Comparison of ENCODE assay signal across 8 mouse cellular contexts in the genomic region with DNA sequence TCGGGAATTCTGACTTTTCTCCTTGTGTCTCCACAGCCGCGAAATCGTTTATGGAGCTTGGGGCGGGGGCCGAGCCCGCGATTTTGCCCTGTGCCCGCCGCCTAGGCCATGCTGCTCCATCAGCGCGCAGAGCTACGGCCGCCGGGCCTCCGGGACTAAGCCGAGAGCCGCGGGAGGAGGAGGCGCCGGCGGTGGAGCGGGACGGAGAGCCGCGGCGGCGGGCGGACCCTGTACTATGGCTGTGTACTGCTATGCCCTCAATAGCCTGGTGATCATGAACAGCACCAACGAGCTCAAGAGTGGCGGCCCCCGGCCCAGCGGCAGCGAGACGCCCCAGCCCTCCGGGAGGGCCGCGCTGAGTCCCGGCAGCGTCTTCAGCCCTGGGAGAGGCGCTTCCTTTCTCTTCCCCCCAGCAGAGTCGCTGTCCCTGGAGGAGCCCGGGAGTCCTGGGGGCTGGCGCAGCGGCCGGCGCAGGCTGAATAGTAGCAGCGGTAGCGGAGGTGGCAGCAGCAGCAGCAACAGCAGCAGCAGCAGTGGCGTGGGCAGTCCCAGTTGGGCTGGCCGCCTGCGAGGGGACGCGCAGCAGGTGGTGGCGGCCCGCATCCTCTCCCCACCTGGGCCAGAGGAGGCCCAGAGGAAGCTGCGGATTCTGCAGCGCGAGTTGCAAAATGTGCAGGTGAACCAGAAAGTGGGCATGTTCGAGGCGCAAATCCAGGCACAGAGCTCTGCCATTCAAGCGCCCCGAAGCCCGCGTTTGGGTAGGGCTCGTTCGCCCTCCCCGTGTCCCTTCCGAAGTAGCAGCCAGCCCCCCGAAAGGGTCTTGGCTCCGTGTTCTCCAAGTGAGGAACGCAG. TPM values are rescaled to one million over a fixed set of nuclear protein-coding genes. Genes with fewer than 3 reads are reported as not detected.
A peak's percentile ranks its signal among the peaks of the same experiment; 100 is the strongest.
DNase-seq lines count a peak whose midpoint lies in the region; ATAC-seq and TF ChIP-seq lines count a peak whose summit lies in the region.

No protein-coding gene starts in this region.

- 14% methylated on average over 71 of the region's 72 CpGs for WGBS in liver, postnatal 0 days (ENCODE audit: insufficient replicate concordance)

- H3K9ac ChIP-seq in liver, postnatal 0 days (replicated peaks), result peak overlapping the region; percentile 70

- no peak for TF ChIP-seq EP300 in liver, postnatal 0 days (IDR thresholded peaks at IDR 0.05; ENCODE audit: low read depth)

- H3K4me3 ChIP-seq in liver, postnatal 0 days (ENCODE audit: low read depth, low read length), result peak overlapping the region; percentile 72

- ATAC-seq in liver, postnatal 0 days, result 0 out of 2 replicates have a peak, but pooled peaks have one; percentile 10

- TF ChIP-seq CTCF in liver, postnatal 0 days (IDR thresholded peaks at IDR 0.05; ENCODE audit: low read depth), result no peak

- H3K27ac ChIP-seq in liver, postnatal 0 days (ENCODE audit: low read depth), result 0 out of 2 replicates have a peak overlapping the region, but pooled peaks have one; percentile 16

- peak overlapping the region; percentile 92 for H3K4me2 ChIP-seq in liver, postnatal 0 days (ENCODE audit: low read depth, low read length)

- H3K9me3 ChIP-seq in liver, postnatal 0 days (ENCODE audit: low read length), result no peaks in the 10 kb centered on the region

- H3K27me3 ChIP-seq in liver, postnatal 0 days (ENCODE audit: insufficient read depth, low read length), result peaks cover 40% of the 10 kb centered on the region

- DNase-seq in ovary, postnatal 14 days (ENCODE audit: low spot score), result peak; percentile 24
- no peak for DNase-seq in ovary, postnatal 10 days (ENCODE audit: low spot score)
- DNase-seq in cerebellum, adult 8-10 months, result peak; percentile 61
- peak; percentile 40 for DNase-seq in gastrocnemius, postnatal 25 days
- peak; percentile 70 for DNase-seq in kidney, postnatal 14 days
- no peak for DNase-seq in liver, postnatal 0 days
- peak; percentile 65 for DNase-seq in right cerebral cortex, postnatal 14 days
- DNase-seq in c-Kit-positive CD71-positive TER-119-positive erythroid progenitor cells, embryonic 14.5 days (ENCODE audit: low spot score), result no peak

- peaks cover 34% of the 10 kb centered on the region for H3K4me1 ChIP-seq in liver, postnatal 0 days (ENCODE audit: insufficient read depth)

- peaks cover 3% of the 10 kb centered on the region; the same call in 1 of the 2 replicates for H3K36me3 ChIP-seq in liver, postnatal 0 days (replicated peaks; ENCODE audit: insufficient read depth, low read length)

RNA-seq across cellular contexts. Expression of a gene that starts 2.0 kb away (rescaled TPM):
- total RNA-seq in gastrocnemius, postnatal 25 days (2021), result 10 to 100 TPM; 16.0 to 18.0 TPM
- 1.3 and 1.4 TPM in 2 replicates for polyA plus RNA-seq in liver, postnatal 0 days (2015; fragmentation: Nextera tagmentation; extraction: Ambion mirVana)

Comparison
In these comparisons a context has a peak if more than half of its experiments do, and no peak if none do; other contexts are left out.
1. DNase-seq: peak in ovary, postnatal 14 days (single experiment), cerebellum, adult 8-10 months (single experiment), gastrocnemius, postnatal 25 days (single experiment), kidney, postnatal 14 days (single experiment) and right cerebral cortex, postnatal 14 days (single experiment); none in ovary, postnatal 10 days (single experiment), liver, postnatal 0 days (single experiment) and c-Kit-positive CD71-positive TER-119-positive erythroid progenitor cells, embryonic 14.5 days (single experiment).